Mouse (Mus musculus) left cerebral cortex, adult 8-10 months (tissue): ENCODE data around the gene Sdk2. TPM values are rescaled to one million over a fixed set of nuclear protein-coding genes. Genes with fewer than 3 reads are reported as not detected.

ENCODE experiments used
- DNase-seq, 2 experiments: peaks; one replicate each; pipeline ENCODE4 v3.0.0; 2022; ENCODE audit warnings: low spot score in 2 of 2
- total RNA-seq, 4 experiments: library from RNA; stranded (reverse); gene quantifications; 2 replicates each; pipeline ENCODE4 v1.2.4; 2022

The Sdk2 gene
- total RNA-seq, 4 experiments from 2014 or later, result 21.2 to 29.6 (median 25.5) TPM

DNA sequence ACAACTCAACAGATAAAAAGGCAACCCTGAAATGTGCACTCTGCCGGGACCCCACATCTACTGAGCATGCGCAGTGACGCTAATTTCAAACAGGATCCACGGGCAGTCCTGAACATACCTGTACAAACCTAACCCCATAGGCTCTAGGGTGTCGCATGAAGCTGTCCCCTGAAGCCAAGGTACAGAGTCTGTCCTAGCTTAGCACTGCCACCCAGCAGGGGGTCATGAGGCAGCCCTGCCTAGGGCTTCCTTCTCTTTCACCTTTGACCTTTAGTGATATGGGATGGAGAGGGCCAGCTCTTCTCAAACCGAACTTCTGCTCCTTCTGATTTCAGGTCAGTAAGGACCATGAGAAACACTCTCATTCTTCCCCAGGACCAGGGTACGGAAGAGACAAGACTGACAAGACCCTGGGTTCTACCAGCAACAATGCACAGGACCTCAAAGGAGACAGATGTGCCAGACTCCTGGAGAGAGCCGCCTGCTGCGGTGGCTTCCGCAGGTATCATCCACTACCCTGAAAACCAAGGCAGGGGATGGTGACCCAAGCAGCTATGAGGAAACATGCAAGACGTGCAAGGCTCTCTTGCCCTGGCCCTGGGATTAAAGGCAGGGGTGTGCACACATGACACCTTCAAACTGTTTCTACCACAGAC, 319.0 kb downstream of the Sdk2 start:
- no peak for DNase-seq

DNA sequence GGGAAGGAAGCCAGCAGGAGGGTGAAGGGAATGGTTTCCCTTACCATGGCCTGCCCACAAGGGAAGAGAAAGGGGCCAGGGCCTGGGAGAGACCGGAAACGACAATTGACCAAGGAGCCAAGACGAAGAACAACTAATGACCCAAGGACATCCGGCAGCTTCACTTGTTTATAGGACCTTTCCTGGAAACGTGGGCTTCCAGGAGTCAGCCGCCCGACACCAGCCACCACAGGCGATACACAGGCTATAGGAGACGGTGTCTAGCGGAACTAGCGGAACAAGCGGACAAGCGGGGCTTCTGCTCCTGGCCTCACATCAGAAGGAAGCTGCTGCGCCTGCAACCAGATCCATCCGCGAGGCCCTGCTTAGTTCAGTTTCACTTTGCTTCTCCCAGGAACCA, 319.8 kb downstream of the Sdk2 start:
- no peak for DNase-seq

DNA sequence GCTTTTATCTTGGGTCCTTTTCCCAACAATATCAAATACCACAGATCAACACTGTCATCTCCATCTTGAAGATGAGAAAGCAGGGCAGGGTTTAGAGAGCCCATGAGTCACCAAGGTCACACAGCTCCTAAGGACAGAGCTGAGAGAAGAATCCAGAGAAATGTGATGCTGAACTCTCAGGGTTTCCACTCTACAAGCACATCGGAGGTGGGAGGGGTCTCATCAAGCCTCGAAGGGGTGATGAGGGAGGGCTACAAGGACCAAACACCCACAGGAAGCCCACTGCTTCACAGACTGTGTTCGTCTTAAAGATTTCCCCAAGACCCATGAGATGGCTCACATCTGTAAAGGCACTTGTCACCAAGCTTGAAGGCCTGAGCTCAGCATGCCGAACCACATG, 320.9 kb downstream of the Sdk2 start:
- no peak for DNase-seq

DNA sequence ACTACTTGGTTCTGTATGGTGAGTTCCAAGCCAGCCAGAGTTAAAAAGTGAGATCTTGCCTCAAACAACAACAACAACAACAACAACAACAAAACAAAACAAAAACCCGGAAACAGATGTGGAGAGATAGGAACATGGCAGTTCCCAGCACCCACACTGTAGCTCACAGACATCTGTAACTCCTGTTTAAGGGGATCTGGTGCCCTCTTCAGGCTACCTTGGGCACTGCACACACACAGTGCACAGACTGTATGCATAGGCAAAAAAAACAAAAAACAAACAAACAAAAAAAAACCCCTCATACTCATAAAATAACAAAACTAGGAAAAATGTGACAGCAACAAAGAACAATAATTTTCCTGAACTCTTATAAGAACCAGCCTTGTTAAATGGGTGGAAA, 323.8 kb downstream of the Sdk2 start:
- DNase-seq, result no peak

DNA sequence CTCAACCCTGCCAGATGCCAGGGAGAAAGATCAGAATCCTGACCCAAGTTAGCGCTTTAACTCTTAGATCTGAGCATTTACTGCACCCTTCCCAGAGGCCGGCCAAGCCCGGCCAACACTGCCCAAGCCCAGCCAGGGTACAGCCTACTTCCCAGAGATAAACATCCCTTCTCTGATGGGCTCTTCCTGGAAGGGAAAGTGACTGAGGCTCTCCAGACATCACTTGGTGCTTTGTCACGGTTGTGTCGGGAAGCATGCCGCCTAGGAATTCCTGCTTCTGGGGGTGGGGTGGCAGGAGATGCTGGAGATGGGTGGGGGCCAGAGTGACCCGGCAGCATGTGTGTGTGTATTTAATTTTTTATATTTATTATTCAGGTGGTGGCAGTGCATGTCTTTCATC, 326.7 kb downstream of the Sdk2 start:
- no peak for DNase-seq

DNA sequence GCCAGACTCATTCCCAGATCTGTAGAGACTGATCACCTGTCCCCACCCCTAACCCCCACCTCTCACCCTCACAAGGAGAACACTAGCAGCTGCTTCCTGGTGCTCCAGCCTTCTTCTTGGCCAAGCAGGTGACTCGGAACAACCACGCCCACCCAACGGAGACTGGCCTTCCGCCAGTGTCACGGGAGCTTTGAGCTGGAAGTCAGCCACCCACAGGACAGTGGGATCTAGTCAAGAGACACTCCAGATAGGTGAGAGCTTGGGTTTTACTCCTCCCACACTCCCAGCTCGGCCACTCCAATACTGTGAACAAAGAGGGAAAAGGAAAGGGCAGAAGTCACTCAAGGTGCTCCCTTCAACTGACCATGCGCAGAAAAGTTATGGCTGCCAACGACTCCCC, 327.6 kb downstream of the Sdk2 start:
- DNase-seq, result no peak

DNA sequence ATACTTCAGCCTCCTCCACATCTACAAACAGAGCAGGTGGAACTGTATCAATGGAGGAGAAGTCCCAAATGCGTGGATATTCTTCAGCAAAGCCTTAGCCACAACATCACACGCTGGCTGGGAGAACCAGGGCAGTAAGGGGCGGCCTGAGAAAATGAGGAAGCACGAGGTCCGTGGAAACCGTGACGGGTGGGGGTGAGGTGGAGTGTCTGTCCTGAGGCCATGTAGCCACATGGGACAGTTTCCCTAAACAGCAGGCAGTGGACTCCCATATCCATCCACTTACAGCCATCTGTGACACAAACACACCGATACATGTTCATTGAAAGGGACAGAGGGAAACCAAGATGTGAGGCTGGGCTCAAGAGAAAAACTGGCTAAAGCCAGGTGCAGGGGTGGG, 328.9 kb downstream of the Sdk2 start:
- no peak for DNase-seq

DNA sequence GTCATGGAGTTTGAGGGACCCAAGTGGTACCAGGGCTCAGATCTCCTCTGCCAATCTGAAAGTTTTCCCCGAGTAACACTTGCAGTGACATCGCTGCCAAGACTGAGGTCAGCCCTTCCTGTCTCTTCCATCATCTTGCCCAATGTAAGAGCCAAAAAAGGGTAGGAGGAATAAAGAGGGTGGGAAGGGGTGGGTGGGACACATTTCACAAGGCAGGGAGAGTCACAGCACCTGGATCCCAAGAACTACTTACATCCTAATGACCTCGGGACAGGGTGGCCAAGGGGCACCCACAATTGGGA, 329.3 kb downstream of the Sdk2 start:
- no peak for DNase-seq

DNA sequence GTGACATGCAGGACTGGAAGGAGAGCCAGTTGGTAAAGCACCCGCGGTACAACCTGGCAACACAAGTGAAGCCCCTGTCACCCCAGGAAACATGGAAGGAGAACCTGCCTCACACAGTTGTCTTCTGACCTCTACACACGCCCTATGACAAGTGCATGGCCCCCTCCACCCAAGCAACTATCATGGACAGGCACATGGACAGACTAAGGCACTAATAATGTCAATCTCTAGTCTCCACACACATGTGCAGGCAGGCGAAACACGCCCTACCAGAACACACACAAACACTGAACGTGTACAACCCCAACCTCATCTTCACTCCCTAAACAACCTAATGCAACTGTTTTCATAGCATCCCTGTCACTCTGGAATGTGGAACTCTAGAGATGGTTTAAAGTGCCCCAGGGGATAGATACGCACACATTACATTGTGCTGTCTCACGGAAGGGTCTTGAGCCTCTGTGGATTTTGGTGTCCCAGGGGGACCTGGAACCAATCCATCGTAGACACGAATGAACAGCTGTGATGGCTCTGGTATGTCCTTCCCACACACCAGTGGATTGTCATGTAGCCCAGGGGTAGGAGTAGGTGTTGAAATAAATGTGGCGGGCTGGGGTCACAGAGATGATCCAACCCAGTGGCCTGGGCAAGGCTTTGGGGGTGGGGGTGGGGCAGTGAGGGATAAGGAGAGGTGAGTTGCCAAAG, 329.8 kb downstream of the Sdk2 start:
- no peak for DNase-seq

DNA sequence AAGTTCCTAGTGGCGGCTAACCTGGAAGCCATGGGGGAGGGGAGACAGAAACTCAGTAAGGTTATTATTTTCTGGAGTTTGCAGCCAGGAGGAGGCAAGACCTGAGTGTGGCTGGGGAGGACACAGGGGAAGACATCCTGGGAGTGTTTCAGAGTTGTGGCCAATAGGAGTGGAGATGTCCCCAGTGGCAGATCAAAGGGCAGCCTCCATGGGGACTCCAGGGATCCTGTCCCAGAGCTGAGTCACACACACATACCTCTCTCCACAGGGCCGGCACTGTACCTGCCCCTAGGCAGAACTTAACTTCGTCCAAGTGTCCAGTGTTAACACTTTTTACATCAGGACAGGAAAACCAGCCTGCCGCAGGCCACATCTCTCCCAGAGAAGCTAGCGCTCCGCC, 331.7 kb downstream of the Sdk2 start:
- no peak for DNase-seq

DNA sequence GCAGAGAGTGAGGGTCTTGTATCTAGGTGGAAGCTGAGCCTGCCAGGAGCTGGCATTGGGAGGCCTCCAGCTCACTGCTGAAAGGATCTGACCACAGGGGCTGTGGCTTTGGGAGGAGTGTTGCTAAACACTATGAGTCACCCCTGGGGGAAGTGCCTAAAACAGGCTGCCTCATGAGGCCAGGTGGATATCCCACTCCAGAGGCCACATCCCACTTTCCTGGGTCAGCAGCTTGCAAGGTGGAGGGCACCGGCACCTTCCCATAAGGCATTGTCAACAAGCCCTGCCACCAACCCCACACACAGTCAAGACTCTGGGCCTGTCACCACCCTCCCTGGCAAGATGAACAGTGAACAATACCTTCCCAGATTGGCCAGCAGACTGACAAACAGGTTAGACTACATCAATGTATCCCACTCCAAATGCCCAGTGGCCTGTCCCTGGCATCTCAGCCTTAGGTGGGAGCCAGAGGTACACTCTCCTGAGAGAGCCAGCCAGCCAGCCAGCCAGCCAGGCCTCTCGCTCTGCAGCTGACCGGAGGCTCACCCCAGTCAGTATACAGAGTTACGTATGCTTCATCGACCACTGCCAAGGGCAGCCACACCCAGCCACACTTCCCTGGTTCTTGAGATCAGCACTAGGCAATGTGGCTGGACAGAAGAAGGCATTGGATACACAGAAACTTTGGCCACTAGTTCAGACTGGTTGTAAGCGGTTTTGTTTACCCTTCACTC, 333.0 kb downstream of the Sdk2 start:
- no peak for DNase-seq

DNA sequence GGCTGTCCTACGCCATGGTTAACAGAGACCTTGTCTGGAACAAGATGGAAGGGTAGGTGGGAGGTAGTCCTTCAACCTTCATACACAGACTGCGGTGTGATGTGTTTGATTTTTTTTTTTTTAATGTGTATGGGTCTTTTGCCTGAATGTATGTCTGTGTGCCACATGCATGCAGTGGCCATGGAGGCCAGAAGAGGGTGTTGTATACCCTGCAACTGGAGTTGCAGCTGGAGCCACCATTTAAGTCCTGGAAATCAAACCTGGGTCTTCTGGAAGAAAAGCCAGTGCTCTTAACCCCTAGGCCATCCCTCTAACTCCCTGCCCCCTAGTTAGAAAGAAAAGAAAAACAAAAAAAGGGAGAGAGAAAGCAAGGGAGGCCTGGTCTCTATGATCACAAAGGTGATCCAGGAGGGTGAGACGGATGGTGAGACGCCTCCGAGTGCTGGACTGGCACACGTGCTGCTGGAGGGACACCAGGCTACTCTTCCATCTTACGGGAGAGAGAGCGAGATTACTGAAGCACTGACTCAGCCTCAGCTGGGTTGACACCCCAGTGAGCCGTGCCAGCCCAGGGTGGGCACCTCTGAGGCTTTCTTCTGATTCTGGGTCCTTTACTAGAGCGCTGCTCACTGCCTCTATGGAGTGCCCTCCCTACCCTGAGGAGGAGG, 334.8 kb downstream of the Sdk2 start:
- DNase-seq, result no peak

DNA sequence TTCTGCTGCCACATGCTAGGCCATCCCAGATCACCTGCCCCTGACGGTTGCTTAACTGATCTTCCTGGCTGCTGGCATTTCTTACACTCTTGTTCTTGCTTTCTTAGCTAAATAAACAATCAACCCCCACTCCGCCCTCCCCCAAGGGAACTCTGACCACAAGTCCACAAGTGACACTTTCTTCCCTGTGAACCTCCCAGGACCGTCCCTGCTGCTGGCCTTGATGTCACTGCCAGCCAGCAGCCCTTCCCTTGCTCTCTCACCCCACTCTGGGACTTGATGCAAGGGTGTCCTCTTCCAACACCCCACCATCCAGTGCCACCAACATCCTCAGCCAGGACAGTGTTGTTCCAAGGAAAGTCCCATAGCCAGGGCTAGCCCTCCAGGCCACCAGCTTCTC, 336.0 kb downstream of the Sdk2 start:
- DNase-seq, result no peak

DNA sequence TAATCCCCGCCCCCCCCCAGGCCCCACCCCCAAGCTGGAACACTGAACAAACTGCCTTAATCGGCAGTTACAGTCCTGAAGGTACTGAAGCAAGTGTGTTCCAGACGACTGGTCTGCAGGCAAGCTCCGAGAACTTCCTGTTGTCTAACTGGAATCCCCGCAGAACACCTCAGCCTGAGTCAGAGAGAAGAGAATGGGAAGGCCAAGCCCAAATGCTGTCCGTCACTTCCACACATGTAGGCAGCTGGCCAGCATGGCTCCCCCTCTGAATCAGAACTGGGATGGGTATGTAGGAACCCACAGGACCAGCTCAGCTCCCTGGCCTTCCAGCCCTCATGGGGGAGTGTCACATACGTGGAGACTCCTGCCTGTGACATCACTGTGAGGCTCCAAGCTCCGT, 336.9 kb downstream of the Sdk2 start:
- no peak for DNase-seq

DNA sequence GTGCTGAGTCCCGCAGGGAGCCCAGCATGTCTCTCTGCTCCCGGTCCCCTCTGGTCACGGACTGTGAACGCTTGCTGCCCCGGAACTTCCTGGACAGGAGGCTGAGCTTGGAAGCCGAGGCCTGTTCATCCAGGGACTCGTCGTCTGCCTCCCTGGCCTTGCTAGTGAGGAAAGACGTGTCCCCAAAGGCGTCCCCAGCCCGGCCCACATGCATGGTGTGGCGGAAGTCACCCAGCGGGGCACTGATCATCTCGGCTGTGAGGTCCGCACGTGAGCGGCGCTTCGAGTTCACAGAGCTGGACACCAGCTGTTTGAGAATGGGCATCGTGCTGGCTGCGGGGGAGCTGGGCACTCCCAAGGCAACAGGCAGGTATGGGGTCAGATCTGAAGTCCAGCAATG, 337.6 kb downstream of the Sdk2 start:
- DNase-seq, result no peak

DNA sequence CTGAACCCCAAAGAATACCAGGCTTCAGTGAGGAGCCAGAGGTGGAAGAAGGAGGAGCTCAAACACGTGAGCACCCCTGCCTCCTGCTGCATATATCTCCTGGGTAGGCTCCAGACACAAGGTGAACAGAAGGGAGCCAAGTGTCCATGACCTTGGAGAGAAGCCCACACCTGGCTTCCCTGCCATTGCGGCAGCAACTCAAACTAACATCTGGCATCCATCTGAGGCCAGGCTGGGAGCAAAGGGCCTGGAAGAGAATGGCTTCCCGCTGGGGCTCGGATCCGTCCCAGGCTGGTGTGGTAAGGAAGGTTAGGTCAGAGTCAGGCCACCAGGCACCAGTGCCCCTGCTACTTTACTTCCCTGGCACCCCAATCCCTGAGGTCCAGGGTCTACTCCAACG, 338.9 kb downstream of the Sdk2 start:
- DNase-seq, result no peak

DNA sequence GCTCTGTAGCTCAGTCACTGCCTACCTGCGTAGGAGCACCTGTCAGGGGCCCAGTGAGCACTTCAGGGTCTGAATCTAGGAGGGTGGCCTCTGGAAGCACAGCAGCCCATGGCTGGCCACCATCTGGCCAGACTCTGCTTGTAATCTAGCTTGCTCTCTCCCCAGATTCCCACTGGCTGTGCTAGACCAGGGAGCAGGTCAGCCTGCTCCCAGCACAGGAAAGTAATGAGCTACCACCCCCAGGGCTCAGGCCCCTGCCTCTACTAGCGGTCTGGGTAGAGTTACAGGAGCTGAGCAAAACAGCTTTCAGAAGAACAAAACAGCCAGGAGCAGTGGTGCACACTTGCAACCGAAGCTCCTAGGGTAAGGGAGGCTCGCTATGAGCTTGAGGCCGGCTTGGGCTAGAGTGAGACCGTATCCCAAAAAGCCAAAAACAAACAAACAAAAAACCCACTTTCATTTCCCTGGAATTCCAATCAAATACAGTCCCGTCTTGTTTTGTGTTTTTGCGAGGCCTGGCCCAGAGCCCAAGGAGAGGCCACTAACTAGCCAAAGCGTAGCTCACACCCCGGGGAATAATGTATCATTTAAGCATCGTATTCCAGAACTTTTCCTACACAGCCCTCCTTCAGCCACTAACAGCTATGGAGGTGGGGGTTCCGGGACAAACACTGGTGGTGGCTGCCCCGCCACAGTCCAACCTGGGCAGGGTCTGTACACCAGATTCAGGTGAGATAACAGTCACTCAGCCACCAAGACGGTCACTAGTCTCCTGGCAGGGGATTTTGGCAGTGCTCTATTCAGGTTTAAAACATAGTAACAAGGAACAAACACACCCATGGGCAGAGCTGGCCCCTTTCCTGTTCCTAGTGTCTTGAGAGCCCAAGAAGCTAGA, 339.6 kb downstream of the Sdk2 start:
- no peak for DNase-seq
